11 mouse cellular contexts compared by ENCODE assay signal in genomic region chr10:94097081-94097845, GRCm38 (mm10). TPM values are rescaled to one million over a fixed set of nuclear protein-coding genes. Genes with fewer than 3 reads are reported as not detected.
DNase-seq lines count a peak whose midpoint lies in the region; ATAC-seq and TF ChIP-seq lines count a peak whose summit lies in the region.
"Had no signal": no experiment of that assay in that cellular context is flagged by ENCODE, and none has a peak within 500 bp of the region (broad histone marks: within the 10 kb centered on the region; RNA-seq: fewer than 3 reads in every experiment).

No protein-coding gene starts in this region.

- DNase-seq in kidney, postnatal 14 days, result no peak
- peak; percentile 44 for DNase-seq in MEL (ENCODE audit: low read depth, low spot score)
- no peak for DNase-seq in cerebellum, adult 9-10 months
- DNase-seq: embryo, embryonic 11 days; left cerebral cortex, postnatal 4 days; thymus, adult 2 months had no signal

- H3K4me2 ChIP-seq in kidney, embryonic 16.5 days (replicated peaks; ENCODE audit: low read depth, low read length), result no peak overlapping the region
- no peak overlapping the region for H3K4me2 ChIP-seq in intestine, embryonic 16.5 days (ENCODE audit: low read depth, low read length)
- H3K4me2 ChIP-seq in hindbrain, embryonic 13.5 days, result no peak overlapping the region
- H3K4me2 ChIP-seq: forebrain, embryonic 15.5 days had no signal

- H3K9me3 ChIP-seq in kidney, embryonic 16.5 days (ENCODE audit: low read length), result peaks cover 3% of the 10 kb centered on the region; the same call in 1 of the 2 replicates
- H3K9me3 ChIP-seq in MEL (replicated peaks; ENCODE audit: insufficient read depth, low read length), result no peaks in the 10 kb centered on the region
- no peaks in the 10 kb centered on the region; the same call in 1 of the 2 replicates for H3K9me3 ChIP-seq in intestine, embryonic 16.5 days (ENCODE audit: control insufficient read depth, low read length)
- peaks cover 11% of the 10 kb centered on the region for H3K9me3 ChIP-seq in megakaryocyte, embryonic 14.5 days
- H3K9me3 ChIP-seq in hindbrain, embryonic 13.5 days, result no peaks in the 10 kb centered on the region
- H3K9me3 ChIP-seq: forebrain, embryonic 15.5 days had no signal

- no peak for TF ChIP-seq CTCF in MEL (IDR thresholded peaks at IDR 0.05 in 2 of 3, conservative IDR thresholded peaks at IDR 0.05 in 1 of 3; ENCODE audit: control insufficient read depth in 1 of 3, insufficient read depth in 1 of 3, low read depth in 2 of 3, low read length in 3 of 3, poor library complexity in 1 of 3, severe bottlenecking in 1 of 3)

- H3K4me3 ChIP-seq in kidney, embryonic 16.5 days (ENCODE audit: low read length), result no peak overlapping the region
- no peak overlapping the region for H3K4me3 ChIP-seq in MEL (ENCODE audit: control insufficient read depth in 1 of 2, insufficient read depth in 1 of 2, low read depth in 2 of 2, low read length in 2 of 2)
- H3K4me3 ChIP-seq in intestine, embryonic 16.5 days (ENCODE audit: low read length), result no peak overlapping the region
- peak overlapping the region; percentile 19 for H3K4me3 ChIP-seq in megakaryocyte, embryonic 14.5 days (replicated peaks)
- H3K4me3 ChIP-seq in hindbrain, embryonic 13.5 days, result no peak overlapping the region
- H3K4me3 ChIP-seq: forebrain, embryonic 15.5 days had no signal

- TF ChIP-seq RAD21 in MEL (IDR thresholded peaks at IDR 0.05; ENCODE audit: low read depth, low read length), result no peak

- H3K27ac ChIP-seq in kidney, embryonic 16.5 days (ENCODE audit: low read length), result no peak overlapping the region
- H3K27ac ChIP-seq in MEL (ENCODE audit: control insufficient read depth, low read depth, low read length), result peak overlapping the region; percentile 39
- no peak overlapping the region for H3K27ac ChIP-seq in intestine, embryonic 16.5 days (ENCODE audit: low read length)
- no peak overlapping the region for H3K27ac ChIP-seq in hindbrain, embryonic 13.5 days
- H3K27ac ChIP-seq: forebrain, embryonic 15.5 days had no signal

- no peaks in the 10 kb centered on the region for H3K4me1 ChIP-seq in kidney, embryonic 16.5 days (ENCODE audit: insufficient read depth, low read length)
- peaks cover 0 to 14% of the 10 kb centered on the region in 2 experiments; a peak in 3 of 4 replicates for H3K4me1 ChIP-seq in MEL (ENCODE audit: control insufficient read depth in 1 of 2, insufficient read depth in 2 of 2, low read length in 2 of 2)
- 0 out of 2 replicates have a peak, but pooled peaks cover 5% of the 10 kb centered on the region for H3K4me1 ChIP-seq in intestine, embryonic 16.5 days (ENCODE audit: control insufficient read depth, insufficient read depth, low read length)
- peaks cover 8% of the 10 kb centered on the region for H3K4me1 ChIP-seq in megakaryocyte, embryonic 14.5 days
- no peaks in the 10 kb centered on the region for H3K4me1 ChIP-seq in hindbrain, embryonic 13.5 days (replicated peaks)
- H3K4me1 ChIP-seq: forebrain, embryonic 15.5 days had no signal

- no peak for TF ChIP-seq POLR2A in MEL (IDR thresholded peaks at IDR 0.05; ENCODE audit: control insufficient read depth in 1 of 2, insufficient read depth in 1 of 2, low read depth in 1 of 2, low read length in 2 of 2, poor library complexity in 1 of 2)

- H3K27me3 ChIP-seq in kidney, embryonic 16.5 days (ENCODE audit: insufficient read depth, low read length), result no peaks in the 10 kb centered on the region
- H3K27me3 ChIP-seq in MEL (ENCODE audit: control insufficient read depth in 1 of 2, insufficient read depth in 2 of 2, low read length in 2 of 2), result no peaks in the 10 kb centered on the region
- H3K27me3 ChIP-seq in intestine, embryonic 16.5 days (replicated peaks; ENCODE audit: control insufficient read depth, insufficient read depth, low read length), result no peaks in the 10 kb centered on the region
- H3K27me3 ChIP-seq in megakaryocyte, embryonic 14.5 days (replicated peaks), result peaks cover 5% of the 10 kb centered on the region
- H3K27me3 ChIP-seq in hindbrain, embryonic 13.5 days, result no peaks in the 10 kb centered on the region
- H3K27me3 ChIP-seq: forebrain, embryonic 15.5 days had no signal

- ATAC-seq in kidney, embryonic 16.5 days (ENCODE audit: low FRiP score, low TSS enrichment), result 0 out of 2 replicates have a peak, but pooled peaks have one; percentile 46
- peak; percentile 43; the same call in 1 of the 2 replicates for ATAC-seq in intestine, embryonic 16.5 days
- ATAC-seq in hindbrain, embryonic 13.5 days (ENCODE audit: low FRiP score), result no peak
- ATAC-seq: forebrain, embryonic 15.5 days had no signal

- peak in 1 of 2 experiments; percentile 16; a peak in 1 of 4 replicates for TF ChIP-seq EP300 in MEL (IDR thresholded peaks at IDR 0.05; ENCODE audit: low read depth in 1 of 2, low read length in 2 of 2)

- WGBS in kidney, embryonic 16.5 days, result 85% methylated on average over 3 of the region's 3 CpGs
- 77% methylated on average over 3 of the region's 3 CpGs for WGBS in intestine, embryonic 16.5 days
- 59% methylated on average over 3 of the region's 3 CpGs for WGBS in hindbrain, embryonic 13.5 days

- H3K9ac ChIP-seq in kidney, embryonic 16.5 days (replicated peaks; ENCODE audit: low read length), result no peak overlapping the region
- H3K9ac ChIP-seq in MEL (ENCODE audit: control insufficient read depth, low read depth, low read length, poor library complexity, severe bottlenecking), result no peak overlapping the region; the same call in 1 of the 2 replicates
- no peak overlapping the region for H3K9ac ChIP-seq in intestine, embryonic 16.5 days (ENCODE audit: low read depth, low read length)
- H3K9ac ChIP-seq in hindbrain, embryonic 13.5 days, result no peak overlapping the region
- H3K9ac ChIP-seq: forebrain, embryonic 15.5 days had no signal

- peaks cover 3% of the 10 kb centered on the region; the same call in 1 of the 2 replicates for H3K36me3 ChIP-seq in kidney, embryonic 16.5 days (ENCODE audit: insufficient read depth, low read length)
- peaks cover 0 to 15% of the 10 kb centered on the region in 2 experiments; a peak in 2 of 4 replicates for H3K36me3 ChIP-seq in MEL (ENCODE audit: control insufficient read depth in 1 of 2, insufficient read depth in 2 of 2, low read length in 2 of 2)
- no peaks in the 10 kb centered on the region for H3K36me3 ChIP-seq in intestine, embryonic 16.5 days (ENCODE audit: control insufficient read depth, insufficient read depth, low read length)
- no peaks in the 10 kb centered on the region for H3K36me3 ChIP-seq in megakaryocyte, embryonic 14.5 days (replicated peaks; ENCODE audit: low read length)
- H3K36me3 ChIP-seq in hindbrain, embryonic 13.5 days, result no peaks in the 10 kb centered on the region
- H3K36me3 ChIP-seq: forebrain, embryonic 15.5 days had no signal

- no peaks in the 10 kb centered on the region for H3K79me2 ChIP-seq in MEL (ENCODE audit: control insufficient read depth, insufficient read depth, low read length, poor library complexity)

TF ChIP-seq in MEL, 35 proteins besides CTCF, POLR2A, EP300 and RAD21:
- no peak for TF ChIP-seq USF2 (IDR thresholded peaks at IDR 0.05; ENCODE audit: borderline replicate concordance in 1 of 2, insufficient read depth in 1 of 2, low read depth in 1 of 2, low read length in 2 of 2)
- TF ChIP-seq GABPA (IDR thresholded peaks at IDR 0.05; ENCODE audit: low read depth, low read length), result peak; percentile 56; the same call in 1 of the 2 replicates
- TF ChIP-seq GATA1 (IDR thresholded peaks at IDR 0.05; ENCODE audit: low read depth, low read length), result 0 out of 2 replicates have a peak, but pooled peaks have one; percentile 15
- TF ChIP-seq MAFK (IDR thresholded peaks at IDR 0.05; ENCODE audit: borderline replicate concordance, low read depth, low read length), result peak; percentile 86

RNA-seq across cellular contexts. Expression of gene Nr2c1, which starts 50.6 kb away (rescaled TPM):
- polyA plus RNA-seq in kidney, embryonic 16.5 days (2015; fragmentation: Nextera tagmentation; extraction: Ambion mirVana), result 9.5 and 10.0 TPM in 2 replicates
- total RNA-seq in MEL (2012; rRNA removed), result 3.3 and 3.6 TPM in 2 replicates
- polyA plus RNA-seq in MEL (2012; ENCODE audit: insufficient read depth in 1 of 2, insufficient read length in 2 of 2, low read depth in 1 of 2, low replicate concordance in 2 of 2, missing spikeins in 1 of 2), result 1 to 10 TPM in 1 of 2 experiments, not detected in 1; 5.7 TPM
- polyA plus RNA-seq in intestine, embryonic 16.5 days (2015; fragmentation: Nextera tagmentation; extraction: Ambion mirVana), result 8.8 and 10.4 TPM in 2 replicates
- 0.67 TPM in 1 of 2 replicates, not detected in the other for polyA plus RNA-seq in megakaryocyte, embryonic 14.5 days (2012; ENCODE audit: insufficient read depth, low replicate concordance)
- polyA plus RNA-seq in hindbrain, embryonic 13.5 days (2015; fragmentation: Nextera tagmentation; extraction: Ambion mirVana), result 8.2 and 9.3 TPM in 2 replicates
